Mouse (Mus musculus) lung, adult 2 months (tissue): ENCODE measurements around the gene Psmd1.

Source experiments
- CTCF ChIP-seq: fragments of 200-500 bp; IDR thresholded peaks from 2 replicates; pipeline ENCODE4 v1.5.1; 2011; ENCODE audit warnings: mild to moderate bottlenecking, low read length, control low read depth; ENCODE audit not compliant: insufficient read depth
- POLR2A ChIP-seq: fragments of 200-500 bp; IDR thresholded peaks from 2 replicates; pipeline ENCODE4 v1.6.1; 2011; ENCODE audit warnings: low read depth, mild to moderate bottlenecking, control low read depth, low read length, borderline replicate concordance; ENCODE audit errors: extremely low read depth

DNA sequence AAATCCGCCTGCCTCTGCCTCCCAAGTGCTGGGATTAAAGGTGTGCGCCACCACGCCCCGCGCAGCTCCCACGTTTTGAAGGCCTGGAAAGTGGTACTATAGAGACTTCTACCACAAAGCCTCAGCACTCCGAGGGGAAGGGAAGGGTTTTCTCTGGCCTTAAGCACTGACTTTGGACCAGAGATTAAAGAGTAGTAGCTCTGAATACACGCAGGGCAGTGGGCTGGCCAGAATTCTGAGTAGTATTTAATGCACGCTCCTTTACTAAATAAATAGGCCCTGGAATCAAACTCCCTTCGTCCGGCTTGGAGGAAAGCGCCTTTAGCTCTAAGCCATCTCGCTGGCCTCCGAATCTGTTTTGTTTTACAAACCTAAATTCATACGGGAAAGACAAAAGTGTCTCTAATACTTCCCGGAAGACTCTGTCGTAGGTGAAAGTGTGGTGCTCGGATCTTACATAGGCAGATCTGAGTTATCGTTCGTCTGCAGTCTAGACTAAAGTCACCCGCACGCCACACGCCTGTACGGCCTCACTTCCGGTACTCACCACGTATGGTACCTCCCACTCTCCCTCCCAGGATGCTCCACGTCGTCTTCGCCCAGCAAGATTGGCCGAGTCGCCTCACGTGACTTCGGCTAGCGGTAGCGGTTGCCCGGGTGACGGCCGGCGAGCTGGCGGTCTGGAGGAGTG, 90.1 kb downstream of the Psmd1 start, which contains the start of gene Armc9:
- TF ChIP-seq POLR2A (peak; percentile 99; the same call in 1 of the 2 replicates), CTCF (no peak)
